Mouse (Mus musculus): ENCODE data around the gene Rnaseh2c.

The Rnaseh2c gene

GRCm38 (mm10) chr19:5601752-5602541 lies at the start of gene Rnaseh2c:
Gene Rnaseh2c, plus strand, starts transcription at chr19:5601873.
- DNase-seq = peak; percentile 82 to 83

GRCm38 (mm10) chr19:5553802-5554201 lies 47.9 kb upstream of the Rnaseh2c start:
- no peak for DNase-seq

- DNase-seq = no peak
Observed at GRCm38 (mm10) chr19:5554212-5554611, 47.5 kb upstream of the Rnaseh2c start.

- no peak for DNase-seq
Observed at GRCm38 (mm10) chr19:5558169-5558568, 43.5 kb upstream of the Rnaseh2c start.

GRCm38 (mm10) chr19:5558770-5559169 lies 42.9 kb upstream of the Rnaseh2c start:
- no peak for DNase-seq

GRCm38 (mm10) chr19:5559229-5559628 lies 42.4 kb upstream of the Rnaseh2c start:
- no peak for DNase-seq

GRCm38 (mm10) chr19:5559631-5560456 lies 41.8 kb upstream of the Rnaseh2c start:
- peak in 1 of 2 experiments; percentile 21 for DNase-seq

- peak; percentile 16 to 19 for DNase-seq
Observed at GRCm38 (mm10) chr19:5560457-5561041, 41.1 kb upstream of the Rnaseh2c start, which contains the start of gene Ovol1. Gene Ovol1, minus strand, starts transcription at chr19:5560646.

- no peak for DNase-seq
Observed at GRCm38 (mm10) chr19:5561252-5561790, 40.4 kb upstream of the Rnaseh2c start.

- DNase-seq = no peak
Observed at GRCm38 (mm10) chr19:5561886-5562285, 39.8 kb upstream of the Rnaseh2c start.

GRCm38 (mm10) chr19:5562776-5563175 lies 38.9 kb upstream of the Rnaseh2c start:
- DNase-seq = no peak

GRCm38 (mm10) chr19:5566316-5566715 lies 35.4 kb upstream of the Rnaseh2c start:
- peak in 1 of 2 experiments; percentile 10 for DNase-seq

GRCm38 (mm10) chr19:5567180-5567533 lies 34.5 kb upstream of the Rnaseh2c start:
- DNase-seq = no peak

- DNase-seq = peak; percentile 94 to 96
Observed at GRCm38 (mm10) chr19:5567534-5568469, 33.9 kb upstream of the Rnaseh2c start, which contains the start of gene Ap5b1. Gene Ap5b1, plus strand, starts transcription at chr19:5568025.

GRCm38 (mm10) chr19:5568470-5569140 lies 33.1 kb upstream of the Rnaseh2c start:
- DNase-seq = peak; percentile 89 to 92

GRCm38 (mm10) chr19:5569521-5569920 lies 32.2 kb upstream of the Rnaseh2c start:
- no peak for DNase-seq

GRCm38 (mm10) chr19:5570353-5571246 lies 31.1 kb upstream of the Rnaseh2c start:
- no peak for DNase-seq

- no peak for DNase-seq
Observed at GRCm38 (mm10) chr19:5571831-5572230, 29.8 kb upstream of the Rnaseh2c start.

GRCm38 (mm10) chr19:5572331-5573125 lies 29.1 kb upstream of the Rnaseh2c start:
- DNase-seq = no peak
